Mouse (Mus musculus) limb, embryonic 15.5 days (tissue): Measurements from ENCODE around the gene Notch2. TPM values are rescaled to one million over a fixed set of nuclear protein-coding genes. Genes with fewer than 3 reads are reported as not detected.

Experiments used
- ATAC-seq: fragments of 200-750 bp; cut with Nextera tagmentation; 2 replicates; pipeline ENCODE4 v1.8.0; 2017; ENCODE audit warnings: low read depth, moderate TSS enrichment; ENCODE audit not compliant: insufficient number of reproducible peaks, low FRiP score, low TSS enrichment
- H3K27ac ChIP-seq: fragments of 300-500 bp; sonication (generic); 2 replicates; pipeline ENCODE4 v1.5.1; 2015; ENCODE audit warnings: moderate library complexity, mild to moderate bottlenecking, inconsistent platforms
- H3K27me3 ChIP-seq: fragments of 300-500 bp; sonication (generic); 2 replicates; pipeline ENCODE4 v1.6.1; 2015; ENCODE audit warnings: inconsistent platforms
- H3K36me3 ChIP-seq: fragments of 300-500 bp; sonication (generic); 2 replicates; pipeline ENCODE4 v1.6.1; 2015; ENCODE audit warnings: inconsistent platforms
- H3K4me1 ChIP-seq: fragments of 300-500 bp; sonication (generic); 2 replicates; pipeline ENCODE4 v1.6.1; 2015; ENCODE audit warnings: inconsistent platforms
- H3K4me2 ChIP-seq: fragments of 300-500 bp; sonication (generic); 2 replicates; pipeline ENCODE4 v1.6.1; 2015; ENCODE audit warnings: mild to moderate bottlenecking, inconsistent platforms
- H3K4me3 ChIP-seq: fragments of 300-500 bp; sonication (generic); 2 replicates; pipeline ENCODE4 v1.5.1; 2015; ENCODE audit warnings: mild to moderate bottlenecking, inconsistent platforms
- H3K9ac ChIP-seq: fragments of 300-500 bp; sonication (generic); 2 replicates; pipeline ENCODE4 v1.6.1; 2015; ENCODE audit warnings: inconsistent platforms
- H3K9me3 ChIP-seq: fragments of 300-500 bp; sonication (generic); 2 replicates; pipeline ENCODE4 v1.6.1; 2016; ENCODE audit warnings: inconsistent platforms
- WGBS: fragments of 180-500 bp; shearing (Covaris S2); methylation state at CpG from one replicate; pipeline ENCODE4 v1.1.7; 2015; 5-methylcytosine and 5-hydroxymethylcytosine counted together
- polyA plus RNA-seq: library from polyadenylated mRNA; unstranded; fragments of >200 nt; fragmentation: Nextera tagmentation; extraction: Ambion mirVana; gene quantifications from 2 replicates; pipeline ENCODE4 v1.2.1, GENCODE M21; 2015

Notch2 gene
- polyA plus RNA-seq, 1 experiment from 2014 or later, result 40.8 TPM

DNA sequence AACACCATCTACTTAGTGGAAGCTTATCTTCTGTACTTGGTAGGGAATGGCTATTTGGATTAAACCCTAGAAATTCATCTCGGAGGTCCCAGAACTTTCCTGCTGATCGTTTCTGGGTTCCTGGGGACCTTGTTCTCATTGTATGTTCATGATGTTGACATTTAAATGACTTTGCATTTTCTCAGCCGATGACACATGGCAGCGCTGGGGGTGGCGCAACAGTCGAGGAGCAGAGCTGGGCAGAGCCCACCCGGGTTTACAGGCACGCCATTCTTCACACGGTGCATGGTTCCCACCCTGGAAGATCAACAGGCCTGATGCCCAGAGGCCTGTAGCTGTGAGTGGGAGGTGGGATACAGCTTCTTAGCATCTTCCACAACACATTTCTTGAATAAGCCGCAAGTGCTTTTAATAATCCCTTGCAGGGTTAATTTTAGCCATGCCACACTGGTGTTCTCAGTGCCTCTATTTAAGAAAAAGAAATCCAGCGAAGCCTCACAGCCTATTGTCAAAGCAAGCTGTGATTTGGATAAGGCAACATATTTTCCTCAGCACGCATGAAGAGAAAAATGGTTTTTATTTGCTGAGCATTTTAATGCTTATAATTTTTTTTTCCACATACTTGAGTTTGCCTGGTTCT, 54.6 kb downstream of the Notch2 start:
- WGBS, result 38% methylated on average over 12 of the region's 12 CpGs
- no peak overlapping the region for H3K4me3 ChIP-seq
- peak overlapping the region; percentile 12; the same call in 1 of the 2 replicates for H3K4me2 ChIP-seq
- H3K27ac ChIP-seq, result peak overlapping the region; percentile 83
- no peak for ATAC-seq
- H3K9ac ChIP-seq, result no peak overlapping the region
- no peaks in the 10 kb centered on the region for H3K27me3 ChIP-seq
- H3K9me3 ChIP-seq, result no peaks in the 10 kb centered on the region
- peaks cover 61% of the 10 kb centered on the region for H3K4me1 ChIP-seq
- H3K36me3 ChIP-seq, result peaks cover 19% of the 10 kb centered on the region

DNA sequence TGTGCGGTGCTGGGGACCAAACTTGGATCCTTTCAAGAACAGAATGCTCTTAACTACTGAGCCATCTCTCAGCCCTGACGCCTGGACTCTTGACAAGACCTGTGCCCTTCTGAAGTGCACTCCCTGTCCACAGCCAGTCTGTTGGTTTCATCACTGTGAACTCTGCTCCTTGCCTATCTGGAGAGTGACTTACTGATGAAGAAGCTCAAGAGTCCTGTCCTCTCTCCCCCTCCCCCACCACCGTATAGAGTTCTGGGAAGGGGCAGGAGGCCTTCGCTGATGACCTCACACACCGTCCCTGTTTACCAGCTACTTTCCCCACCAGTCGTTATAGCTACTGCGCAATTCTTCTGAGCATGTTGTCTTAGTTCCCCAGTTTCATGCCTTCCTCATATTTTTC, 55.8 kb downstream of the Notch2 start:
- Histone ChIP-seq H3K36me3 (peaks cover 31% of the 10 kb centered on the region), H3K4me3 (no peak overlapping the region), H3K27me3 (no peaks in the 10 kb centered on the region), H3K4me2 (no peak overlapping the region), H3K9ac (no peak overlapping the region), H3K9me3 (no peaks in the 10 kb centered on the region), H3K27ac (no peak overlapping the region), H3K4me1 (peaks cover 59% of the 10 kb centered on the region)
- 75% methylated on average over 7 of the region's 7 CpGs for WGBS
- no peak for ATAC-seq

DNA sequence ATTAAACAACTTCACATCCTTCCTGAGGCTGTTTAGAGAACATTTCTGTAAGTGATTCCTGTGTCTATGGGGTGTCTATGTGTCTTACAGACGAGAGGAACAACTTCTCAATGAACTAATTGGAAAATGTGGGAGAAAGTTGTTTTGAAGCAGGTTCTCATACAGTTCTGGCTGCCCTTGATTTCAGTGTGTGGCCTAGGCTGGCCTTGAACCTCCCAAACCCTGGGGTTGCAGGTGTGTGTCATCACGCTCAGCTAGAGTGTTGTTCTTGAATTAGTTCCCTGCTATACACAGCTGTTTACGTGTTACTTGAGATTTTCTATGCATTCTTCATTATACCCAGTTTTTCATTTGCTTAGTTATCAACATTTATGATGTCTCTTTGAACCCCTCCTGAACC, 56.5 kb downstream of the Notch2 start:
- H3K4me2 ChIP-seq, result no peak overlapping the region
- H3K9me3 ChIP-seq, result no peaks in the 10 kb centered on the region
- no peak for ATAC-seq
- no peak overlapping the region for H3K27ac ChIP-seq
- H3K4me1 ChIP-seq, result peaks cover 56% of the 10 kb centered on the region
- no peaks in the 10 kb centered on the region for H3K27me3 ChIP-seq
- H3K4me3 ChIP-seq, result no peak overlapping the region
- H3K9ac ChIP-seq, result no peak overlapping the region
- H3K36me3 ChIP-seq, result peaks cover 33% of the 10 kb centered on the region
- 78% methylated on average over 3 of the region's 3 CpGs for WGBS

DNA sequence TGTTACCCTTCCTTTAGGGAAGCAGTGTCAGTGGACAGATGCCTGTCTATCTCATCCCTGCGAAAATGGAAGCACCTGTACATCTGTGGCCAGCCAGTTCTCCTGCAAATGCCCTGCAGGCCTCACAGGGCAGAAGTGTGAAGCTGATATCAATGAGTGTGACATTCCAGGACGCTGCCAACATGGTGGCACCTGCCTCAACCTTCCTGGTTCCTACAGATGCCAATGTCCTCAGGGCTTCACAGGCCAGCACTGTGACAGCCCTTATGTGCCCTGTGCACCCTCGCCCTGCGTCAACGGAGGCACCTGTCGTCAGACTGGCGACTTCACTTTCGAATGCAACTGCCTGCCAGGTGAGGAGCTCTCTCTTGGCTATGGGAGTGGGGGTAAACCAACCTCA, 59.2 kb downstream of the Notch2 start:
- Histone ChIP-seq H3K4me3 (no peak overlapping the region), H3K4me1 (peaks cover 40% of the 10 kb centered on the region), H3K9me3 (no peaks in the 10 kb centered on the region), H3K4me2 (no peak overlapping the region), H3K27me3 (no peaks in the 10 kb centered on the region), H3K27ac (no peak overlapping the region), H3K36me3 (peaks cover 48% of the 10 kb centered on the region), H3K9ac (no peak overlapping the region)
- no peak for ATAC-seq
- 73% methylated on average over 8 of the region's 8 CpGs for WGBS

DNA sequence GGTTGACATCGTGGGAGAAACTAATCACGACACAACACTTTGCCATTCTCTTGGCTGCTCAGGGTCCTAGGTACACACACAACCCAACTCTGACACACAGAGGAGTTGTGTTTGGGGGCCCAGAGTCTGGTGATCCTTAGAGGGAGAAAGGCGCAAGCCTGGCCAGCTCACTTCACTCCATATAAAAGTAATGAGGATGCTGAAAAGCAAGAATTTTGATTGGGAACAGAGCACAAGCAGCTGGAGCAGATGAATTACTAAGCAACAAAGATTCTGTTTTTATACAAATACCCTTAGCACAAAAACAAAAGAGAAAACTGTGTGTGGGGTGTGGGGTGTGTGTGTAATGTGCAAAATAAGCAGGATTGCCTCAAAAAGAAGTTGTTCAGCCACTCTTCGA, 60.2 kb downstream of the Notch2 start:
- WGBS, result 53% methylated on average over 4 of the region's 4 CpGs
- H3K9ac ChIP-seq, result no peak overlapping the region
- no peaks in the 10 kb centered on the region for H3K9me3 ChIP-seq
- H3K4me3 ChIP-seq, result no peak overlapping the region
- H3K4me2 ChIP-seq, result no peak overlapping the region
- peak overlapping the region; percentile 58 for H3K27ac ChIP-seq
- H3K4me1 ChIP-seq, result peaks cover 31% of the 10 kb centered on the region
- H3K36me3 ChIP-seq, result peaks cover 54% of the 10 kb centered on the region
- no peak for ATAC-seq
- H3K27me3 ChIP-seq, result no peaks in the 10 kb centered on the region

DNA sequence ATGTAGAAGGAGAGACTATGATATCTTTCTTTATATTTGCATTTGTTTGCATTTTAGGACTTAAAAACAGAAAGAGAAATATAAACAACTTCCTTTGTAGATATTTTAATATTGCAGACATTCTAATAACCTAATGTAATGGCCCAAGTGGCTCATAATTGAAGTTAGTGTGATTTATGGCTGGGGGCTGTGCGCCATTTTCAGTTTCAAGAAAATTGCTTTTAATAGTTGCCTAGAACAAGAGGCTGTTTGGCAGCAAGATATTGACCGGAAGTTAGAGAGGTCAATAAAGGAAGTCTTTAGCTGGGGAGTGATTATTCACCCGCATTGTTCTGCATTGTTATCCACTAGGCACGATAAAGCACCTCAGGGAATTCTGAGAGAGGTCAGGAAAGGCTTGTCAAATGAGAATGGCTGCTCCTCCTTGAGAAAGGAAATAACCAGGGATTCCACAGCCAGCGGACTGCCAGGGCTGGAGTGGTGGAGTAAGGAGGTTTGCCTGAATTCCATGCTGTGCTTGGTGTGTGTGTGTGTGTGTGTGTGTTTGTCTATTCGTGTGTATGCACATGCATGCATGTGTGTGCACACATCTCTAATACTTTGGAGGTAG, 61.4 kb downstream of the Notch2 start:
- H3K36me3 ChIP-seq, result peaks cover 54% of the 10 kb centered on the region
- H3K4me1 ChIP-seq, result peaks cover 26% of the 10 kb centered on the region
- no peak overlapping the region for H3K4me3 ChIP-seq
- WGBS, result 39% methylated on average over 6 of the region's 6 CpGs
- no peaks in the 10 kb centered on the region for H3K9me3 ChIP-seq
- no peak overlapping the region for H3K4me2 ChIP-seq
- peak overlapping the region; percentile 6; the same call in 1 of the 2 replicates for H3K27ac ChIP-seq
- H3K27me3 ChIP-seq, result no peaks in the 10 kb centered on the region
- no peak for ATAC-seq
- H3K9ac ChIP-seq, result no peak overlapping the region

DNA sequence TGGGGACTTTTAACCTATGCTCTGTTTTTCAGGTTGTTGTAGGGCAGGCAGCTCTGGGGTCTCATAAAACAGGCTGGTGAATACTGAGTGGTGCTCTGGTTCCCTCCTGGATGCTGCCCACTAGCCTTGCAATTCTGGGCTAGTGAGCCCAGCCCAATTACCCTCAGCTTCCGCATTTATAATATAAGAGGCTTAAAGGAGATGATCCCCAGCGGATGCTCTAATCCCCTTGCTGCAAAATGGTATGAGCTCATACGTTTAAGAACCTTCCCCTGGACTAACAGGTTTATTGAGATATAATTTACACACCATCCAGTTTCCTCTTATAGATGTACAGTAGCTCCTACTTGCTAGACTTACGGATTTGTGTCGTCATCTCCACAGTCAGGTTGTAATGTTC, 64.5 kb downstream of the Notch2 start:
- Histone ChIP-seq H3K9ac (no peak overlapping the region), H3K27ac (no peak overlapping the region), H3K4me3 (no peak overlapping the region), H3K36me3 (peaks cover 50% of the 10 kb centered on the region), H3K27me3 (no peaks in the 10 kb centered on the region), H3K9me3 (no peaks in the 10 kb centered on the region), H3K4me2 (no peak overlapping the region), H3K4me1 (peaks cover 23% of the 10 kb centered on the region)
- no peak for ATAC-seq
- 76% methylated on average over 5 of the region's 5 CpGs for WGBS

DNA sequence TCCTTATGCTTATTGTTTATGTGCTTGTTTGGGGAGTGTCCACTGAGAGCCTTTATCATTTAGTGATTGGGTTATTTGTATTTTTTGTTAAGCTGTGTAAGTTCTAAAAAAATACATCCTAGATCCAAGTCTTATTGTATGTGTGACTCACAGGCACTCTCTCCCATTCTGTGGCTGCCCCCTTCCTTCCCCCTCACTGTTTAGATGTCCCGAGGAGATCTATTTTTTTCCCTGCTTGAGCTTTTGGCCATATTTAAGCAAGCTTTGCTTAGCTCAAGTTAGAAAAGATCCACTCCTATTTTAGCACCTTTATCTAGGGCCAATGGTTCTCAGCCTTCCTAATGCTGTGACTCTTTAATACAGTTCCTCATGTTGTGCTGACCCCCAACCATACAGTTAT, 65.5 kb downstream of the Notch2 start:
- WGBS, result 69% methylated on average over 1 of the region's 1 CpGs
- H3K9ac ChIP-seq, result no peak overlapping the region

DNA sequence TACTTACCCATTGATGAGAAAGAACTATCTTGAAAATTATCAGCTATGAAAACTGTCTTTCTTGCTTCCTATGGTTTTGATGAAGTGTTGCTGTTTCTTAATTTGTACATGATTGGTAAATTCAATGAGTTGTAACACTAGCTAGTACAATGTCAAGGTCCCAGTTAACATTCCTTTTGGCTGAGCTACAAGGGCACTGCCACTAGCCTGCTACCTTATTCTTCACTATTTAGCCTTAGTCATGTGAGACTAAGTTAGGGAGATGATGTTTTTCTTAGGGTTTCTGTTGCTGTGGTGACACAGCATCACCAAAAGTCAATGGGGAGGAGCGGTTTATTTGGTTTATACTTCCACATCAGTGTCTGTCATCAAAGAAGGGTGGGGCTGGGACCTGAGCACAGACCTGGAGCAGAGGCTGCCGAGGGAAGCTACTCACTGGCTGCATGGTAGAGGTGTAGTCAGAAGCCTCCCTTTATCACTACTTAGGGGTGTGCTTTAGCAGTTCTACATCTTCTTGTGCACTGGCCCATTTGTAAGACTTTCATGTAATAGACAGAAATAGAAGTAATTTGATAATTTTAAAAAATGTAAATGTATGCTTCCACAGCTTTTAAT, 66.4 kb downstream of the Notch2 start:
- Histone ChIP-seq H3K4me1 (peaks cover 19% of the 10 kb centered on the region), H3K9ac (no peak overlapping the region), H3K27ac (no peak overlapping the region), H3K9me3 (no peaks in the 10 kb centered on the region), H3K4me3 (no peak overlapping the region), H3K36me3 (peaks cover 40% of the 10 kb centered on the region), H3K4me2 (no peak overlapping the region), H3K27me3 (no peaks in the 10 kb centered on the region)
- 80% methylated on average over 2 of the region's 2 CpGs for WGBS
- no peak for ATAC-seq

More for the DNA sequence above, 65.5 kb downstream of the Notch2 start:
- Histone ChIP-seq H3K27ac (no peak overlapping the region), H3K4me3 (no peak overlapping the region), H3K36me3 (peaks cover 44% of the 10 kb centered on the region), H3K27me3 (no peaks in the 10 kb centered on the region), H3K9me3 (no peaks in the 10 kb centered on the region), H3K4me2 (no peak overlapping the region), H3K4me1 (peaks cover 18% of the 10 kb centered on the region)
- no peak for ATAC-seq

DNA sequence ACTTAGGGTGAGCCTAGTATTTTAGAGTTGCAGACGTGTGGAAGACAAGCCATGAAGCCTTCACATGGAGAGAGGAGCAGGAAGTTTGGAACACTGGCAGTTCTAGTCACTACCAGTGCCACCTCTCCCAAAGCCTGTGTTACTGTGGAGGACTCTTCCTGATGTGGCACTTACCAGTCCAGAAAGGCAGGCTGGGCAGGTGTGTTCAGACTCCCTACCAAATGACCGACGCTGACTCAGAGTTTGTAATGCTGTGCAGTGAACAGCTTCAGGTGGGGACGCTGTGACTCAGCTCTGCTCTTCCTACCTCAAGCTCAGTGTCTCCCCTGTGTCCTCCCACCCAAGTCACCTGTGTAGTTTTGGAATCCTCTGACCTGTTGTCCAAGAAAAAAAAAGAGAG, 67.3 kb downstream of the Notch2 start:
- Histone ChIP-seq H3K4me1 (peaks cover 23% of the 10 kb centered on the region), H3K36me3 (peaks cover 35% of the 10 kb centered on the region), H3K4me2 (no peak overlapping the region), H3K4me3 (no peak overlapping the region), H3K27ac (no peak overlapping the region), H3K9ac (no peak overlapping the region), H3K27me3 (no peaks in the 10 kb centered on the region), H3K9me3 (no peaks in the 10 kb centered on the region)
- 90% methylated on average over 4 of the region's 4 CpGs for WGBS
- ATAC-seq, result no peak

DNA sequence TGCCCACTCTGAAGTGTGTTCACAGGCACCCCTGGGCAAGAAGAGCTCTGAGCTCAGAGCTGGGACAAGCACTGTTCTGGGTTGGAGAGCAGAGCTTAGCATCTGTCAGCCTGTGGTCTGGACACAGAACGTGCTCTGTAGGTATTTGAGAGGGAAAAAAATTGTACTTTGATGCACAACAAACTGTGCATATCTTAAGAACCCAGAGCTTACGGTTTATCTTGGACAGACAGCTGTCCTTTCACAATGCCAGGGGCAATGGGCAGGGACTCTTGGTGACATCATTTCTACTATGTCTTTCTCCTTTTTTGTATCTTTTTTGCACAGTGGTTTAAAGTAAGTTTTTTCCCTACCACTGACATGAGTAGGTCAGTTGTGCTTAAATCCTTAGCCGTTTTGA, 68.9 kb downstream of the Notch2 start:
- H3K4me1 ChIP-seq, result peaks cover 35% of the 10 kb centered on the region
- no peaks in the 10 kb centered on the region for H3K9me3 ChIP-seq
- H3K36me3 ChIP-seq, result peaks cover 26% of the 10 kb centered on the region
- no peak overlapping the region for H3K4me3 ChIP-seq
- no peaks in the 10 kb centered on the region for H3K27me3 ChIP-seq
- no peak overlapping the region for H3K27ac ChIP-seq
- no peak overlapping the region for H3K4me2 ChIP-seq
- no peak for ATAC-seq
- no peak overlapping the region for H3K9ac ChIP-seq
- WGBS, result 63% methylated on average over 3 of the region's 3 CpGs

DNA sequence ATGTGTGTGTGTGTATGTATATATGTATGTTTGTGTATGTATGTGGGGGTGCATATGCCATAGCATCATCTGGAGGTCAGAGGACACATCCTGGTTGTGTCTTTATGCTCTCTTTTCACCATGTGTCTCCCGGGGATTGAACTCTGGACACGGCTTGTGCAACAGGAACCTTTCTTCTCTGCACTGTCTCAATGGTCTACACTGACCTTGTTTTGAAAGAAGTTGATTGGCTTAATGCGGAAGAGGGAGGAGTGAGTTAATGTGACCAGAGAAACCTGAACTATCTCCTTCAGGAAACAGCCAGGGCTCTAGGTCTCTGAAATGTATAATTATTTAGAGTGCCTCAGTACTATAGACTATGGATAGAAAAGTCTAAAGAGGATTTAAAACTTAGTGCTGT, 69.6 kb downstream of the Notch2 start:
- Histone ChIP-seq H3K27ac (no peak overlapping the region), H3K36me3 (peaks cover 25% of the 10 kb centered on the region), H3K27me3 (no peaks in the 10 kb centered on the region), H3K4me3 (no peak overlapping the region), H3K9ac (no peak overlapping the region), H3K9me3 (no peaks in the 10 kb centered on the region), H3K4me2 (no peak overlapping the region), H3K4me1 (peaks cover 42% of the 10 kb centered on the region)
- ATAC-seq, result no peak
- WGBS, result 81% methylated on average over 3 of the region's 3 CpGs
